Mouse (Mus musculus): ENCODE results near the gene Arl5a. TPM values are rescaled to one million over a fixed set of nuclear protein-coding genes. Genes with fewer than 3 reads are reported as not detected.

The Arl5a gene
- total and polyA plus RNA-seq, 3 experiments: 12.7 to 36.8 (median 14.4) TPM

DNA sequence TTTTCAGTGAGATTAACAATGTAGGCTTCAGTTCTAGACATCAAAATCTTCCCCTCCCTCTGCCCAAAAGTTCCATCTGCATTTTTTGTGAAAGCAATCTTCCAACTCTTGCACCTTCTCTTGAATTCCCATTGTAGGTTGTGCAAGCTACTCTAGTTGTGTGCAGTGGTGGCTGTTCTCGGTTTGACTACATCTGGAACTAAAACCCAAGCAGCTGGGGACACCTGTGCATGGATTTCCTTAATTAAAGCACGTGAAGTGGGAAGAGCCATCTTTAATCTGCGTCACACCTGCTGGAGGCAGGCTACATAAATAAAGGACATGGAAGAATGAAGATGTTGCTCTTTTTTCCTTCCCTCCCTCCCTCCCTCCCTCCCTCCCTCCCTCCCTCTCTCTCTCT lies 34.7 kb downstream of the Arl5a start:
- Histone ChIP-seq H3K4me1 (ENCODE audit: control insufficient read depth in 1 of 2, insufficient read depth in 2 of 2, low read length in 2 of 2) (peaks cover 5 to 11% of the 10 kb centered on the region in 2 experiments), H3K9ac (ENCODE audit: control insufficient read depth, low read depth, low read length, poor library complexity, severe bottlenecking) (no peak overlapping the region), H3K27ac (ENCODE audit: control insufficient read depth, low read depth, low read length) (no peak overlapping the region), H3K36me3 (ENCODE audit: control insufficient read depth in 1 of 2, insufficient read depth in 2 of 2, low read length in 2 of 2) (peaks cover 0 to 5% of the 10 kb centered on the region in 2 experiments; a peak in 2 of 4 replicates), H3K9me3 (replicated peaks; ENCODE audit: insufficient read depth, low read length) (no peaks in the 10 kb centered on the region), H3K4me3 (ENCODE audit: control insufficient read depth in 1 of 2, insufficient read depth in 1 of 2, low read depth in 2 of 2, low read length in 2 of 2) (no peak overlapping the region), H3K27me3 (ENCODE audit: control insufficient read depth in 1 of 2, insufficient read depth in 2 of 2, low read length in 2 of 2) (no peaks in the 10 kb centered on the region), H3K79me2 (ENCODE audit: control insufficient read depth, insufficient read depth, low read length, poor library complexity) (no peaks in the 10 kb centered on the region)
- DNase-seq (ENCODE audit: low read depth, low spot score): no peak
- TF ChIP-seq RCOR1 (IDR thresholded peaks at IDR 0.05; ENCODE audit: low read depth, low read length) (no peak), POLR2AphosphoS2 (IDR thresholded peaks at IDR 0.05; ENCODE audit: low read length) (no peak), MYC (IDR thresholded peaks at IDR 0.05; ENCODE audit: low read depth, low read length) (no peak), MAX (IDR thresholded peaks at IDR 0.05; ENCODE audit: low read length) (no peak), RAD21 (IDR thresholded peaks at IDR 0.05; ENCODE audit: low read depth, low read length) (no peak), USF2 (IDR thresholded peaks at IDR 0.05; ENCODE audit: borderline replicate concordance in 1 of 2, insufficient read depth in 1 of 2, low read depth in 1 of 2, low read length in 2 of 2) (no peak), BHLHE40 (IDR thresholded peaks at IDR 0.05; ENCODE audit: borderline replicate concordance, low read depth, low read length) (no peak), KAT2A (conservative IDR thresholded peaks at IDR 0.05; ENCODE audit: low read depth, low read length) (no peak), ZC3H11A (IDR thresholded peaks at IDR 0.05; ENCODE audit: low read depth, low read length) (no peak), TCF12 (IDR thresholded peaks at IDR 0.05; ENCODE audit: low read depth, low read length) (no peak), ZKSCAN1 (IDR thresholded peaks at IDR 0.05; ENCODE audit: low read depth, low read length) (no peak), NRF1 (IDR thresholded peaks at IDR 0.05; ENCODE audit: insufficient read depth, low read depth, low read length, poor library complexity, severe bottlenecking) (no peak), MEF2A (IDR thresholded peaks at IDR 0.05; ENCODE audit: extremely low read depth, insufficient replicate concordance, low read depth, low read length, poor library complexity, severe bottlenecking) (no peak), TAL1 (IDR thresholded peaks at IDR 0.05; ENCODE audit: low read length) (no peak), CTCF (IDR thresholded peaks at IDR 0.05 in 2 of 3, conservative IDR thresholded peaks at IDR 0.05 in 1 of 3; ENCODE audit: control insufficient read depth in 1 of 3, insufficient read depth in 1 of 3, low read depth in 2 of 3, low read length in 3 of 3, poor library complexity in 1 of 3, severe bottlenecking in 1 of 3) (no peak), NELFE (IDR thresholded peaks at IDR 0.05; ENCODE audit: low read depth, low read length) (no peak), UBTF (IDR thresholded peaks at IDR 0.05; ENCODE audit: borderline replicate concordance, insufficient read depth, low read depth, low read length) (no peak), TBP (IDR thresholded peaks at IDR 0.05; ENCODE audit: low read depth, low read length) (no peak)

DNA sequence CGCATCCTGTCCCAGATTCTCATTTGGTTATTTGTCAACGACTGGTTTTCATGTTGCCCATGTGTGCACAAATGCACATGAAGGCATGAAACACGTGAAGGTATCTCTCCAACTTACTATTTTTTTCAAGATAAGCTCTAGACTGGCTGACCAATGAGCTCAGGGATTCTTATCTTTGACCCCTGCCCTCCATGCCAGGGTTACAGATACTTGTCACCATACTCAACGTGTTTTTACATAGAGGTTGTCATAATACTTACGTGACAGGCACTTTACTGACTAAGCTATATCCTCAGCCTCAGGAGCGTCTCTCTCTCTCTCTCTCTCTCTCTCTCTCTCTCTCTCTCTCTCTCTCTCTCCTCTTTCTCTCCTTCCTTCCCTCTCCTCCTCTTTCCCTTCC lies 38.2 kb downstream of the Arl5a start:
- Histone ChIP-seq H3K9me3 (replicated peaks; ENCODE audit: insufficient read depth, low read length) (no peaks in the 10 kb centered on the region), H3K27ac (ENCODE audit: control insufficient read depth, low read depth, low read length) (no peak overlapping the region), H3K79me2 (ENCODE audit: control insufficient read depth, insufficient read depth, low read length, poor library complexity) (no peaks in the 10 kb centered on the region), H3K9ac (ENCODE audit: control insufficient read depth, low read depth, low read length, poor library complexity, severe bottlenecking) (no peak overlapping the region), H3K27me3 (ENCODE audit: control insufficient read depth in 1 of 2, insufficient read depth in 2 of 2, low read length in 2 of 2) (no peaks in the 10 kb centered on the region), H3K4me3 (ENCODE audit: control insufficient read depth in 1 of 2, insufficient read depth in 1 of 2, low read depth in 2 of 2, low read length in 2 of 2) (no peak overlapping the region), H3K36me3 (ENCODE audit: control insufficient read depth in 1 of 2, insufficient read depth in 2 of 2, low read length in 2 of 2) (peaks cover 0 to 5% of the 10 kb centered on the region in 2 experiments; a peak in 2 of 4 replicates), H3K4me1 (ENCODE audit: control insufficient read depth in 1 of 2, insufficient read depth in 2 of 2, low read length in 2 of 2) (peaks cover 0 to 7% of the 10 kb centered on the region in 2 experiments; a peak in 2 of 4 replicates)
- TF ChIP-seq MXI1 (IDR thresholded peaks at IDR 0.05; ENCODE audit: low read depth, low read length) (no peak), ZMIZ1 (IDR thresholded peaks at IDR 0.05; ENCODE audit: low read depth, low read length) (no peak), SIN3A (IDR thresholded peaks at IDR 0.05; ENCODE audit: low read length) (no peak), MYC (IDR thresholded peaks at IDR 0.05; ENCODE audit: low read depth, low read length) (no peak), EP300 (IDR thresholded peaks at IDR 0.05; ENCODE audit: low read depth in 1 of 2, low read length in 2 of 2) (no peak), POLR2A (IDR thresholded peaks at IDR 0.05; ENCODE audit: control insufficient read depth in 1 of 2, insufficient read depth in 1 of 2, low read depth in 1 of 2, low read length in 2 of 2, poor library complexity in 1 of 2) (no peak), CTCF (IDR thresholded peaks at IDR 0.05 in 2 of 3, conservative IDR thresholded peaks at IDR 0.05 in 1 of 3; ENCODE audit: control insufficient read depth in 1 of 3, insufficient read depth in 1 of 3, low read depth in 2 of 3, low read length in 3 of 3, poor library complexity in 1 of 3, severe bottlenecking in 1 of 3) (no peak), GABPA (IDR thresholded peaks at IDR 0.05; ENCODE audit: low read depth, low read length) (no peak), UBTF (IDR thresholded peaks at IDR 0.05; ENCODE audit: borderline replicate concordance, insufficient read depth, low read depth, low read length) (no peak), POLR2AphosphoS5 (IDR thresholded peaks at IDR 0.05; ENCODE audit: borderline replicate concordance, low read depth, low read length) (no peak)
- no peak for DNase-seq (ENCODE audit: low read depth, low spot score)

Measured in MEL (cell line).